Mouse (Mus musculus) kidney, postnatal 25 days (tissue): ENCODE results near the gene Slc16a9.
A peak's percentile ranks its signal among the peaks of the same experiment; 100 is the strongest.

Source experiments
- DNase-seq, 2 experiments: peaks; one replicate each; pipeline ENCODE4 v3.0.0; 2021; ENCODE audit warnings: mixed read lengths in 2 of 2

Gene Slc16a9

DNA sequence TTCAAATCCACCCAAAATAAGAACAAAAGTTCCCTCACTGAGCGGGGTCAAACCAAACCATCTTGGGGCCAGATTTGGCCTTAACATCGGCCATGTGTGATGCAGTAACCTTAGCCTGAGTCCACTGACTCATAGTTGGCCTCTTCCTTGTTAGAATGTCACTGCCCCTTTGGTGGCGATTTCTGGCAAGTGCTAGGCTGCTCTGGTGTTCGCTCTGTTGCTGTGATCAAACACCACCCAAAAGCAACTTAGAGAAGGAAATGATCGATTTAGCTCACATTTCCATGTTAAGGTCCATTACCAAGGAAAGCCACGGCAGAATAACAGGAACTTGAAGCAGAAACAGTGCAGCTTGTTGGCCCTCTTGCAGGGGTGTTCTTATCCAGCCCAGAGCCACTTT is 5.9 kb downstream of the Slc16a9 start:
- DNase-seq: no peak

DNA sequence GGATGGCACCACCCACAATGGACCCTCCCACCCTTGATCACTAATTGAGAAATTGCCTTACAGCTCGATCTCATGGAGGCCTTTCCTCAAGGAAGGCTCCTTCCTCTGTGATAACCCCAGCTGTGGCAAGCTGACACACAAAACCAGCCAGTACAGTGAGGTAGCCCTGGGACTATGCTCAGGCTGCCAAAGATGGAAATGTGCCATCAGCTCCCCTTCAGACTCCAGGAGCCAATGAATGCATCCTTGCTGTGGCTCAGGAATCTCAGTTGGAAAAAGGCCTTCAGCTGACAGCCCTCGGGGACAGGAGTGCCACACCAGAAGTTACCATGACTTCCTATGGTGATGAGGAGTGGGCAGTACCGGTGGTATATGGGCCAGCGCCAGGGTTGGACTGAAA is 9.8 kb downstream of the Slc16a9 start:
- DNase-seq: no peak

DNA sequence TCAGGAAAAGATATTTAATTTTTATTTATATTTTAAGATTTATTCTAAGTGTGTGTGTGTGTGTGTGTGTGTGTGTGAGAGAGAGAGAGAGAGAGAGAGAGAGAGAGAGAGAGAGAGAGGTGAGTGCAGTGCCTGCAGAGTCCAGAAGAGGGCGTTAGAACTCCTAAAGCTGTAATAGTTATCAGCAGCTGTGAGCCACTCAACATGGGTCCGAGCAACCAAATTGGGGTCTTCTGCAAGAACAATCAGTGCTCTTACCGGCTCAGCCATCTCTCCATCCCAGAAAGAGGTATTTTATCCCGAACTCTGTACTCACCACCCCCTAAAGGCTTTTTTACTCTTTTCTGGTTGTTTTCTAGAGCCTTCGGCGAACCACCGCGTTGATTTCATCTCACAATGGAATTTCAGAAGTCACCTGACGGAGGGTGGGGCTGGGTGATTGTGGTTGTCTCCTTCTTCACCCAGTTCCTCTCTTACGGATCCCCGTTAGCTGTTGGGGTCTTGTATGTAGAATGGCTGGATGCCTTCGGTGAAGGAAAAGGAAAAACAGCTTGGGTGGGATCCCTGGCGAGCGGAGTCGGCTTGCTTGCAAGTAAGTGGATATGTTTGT is 10.8 kb downstream of the Slc16a9 start:
- no peak for DNase-seq

DNA sequence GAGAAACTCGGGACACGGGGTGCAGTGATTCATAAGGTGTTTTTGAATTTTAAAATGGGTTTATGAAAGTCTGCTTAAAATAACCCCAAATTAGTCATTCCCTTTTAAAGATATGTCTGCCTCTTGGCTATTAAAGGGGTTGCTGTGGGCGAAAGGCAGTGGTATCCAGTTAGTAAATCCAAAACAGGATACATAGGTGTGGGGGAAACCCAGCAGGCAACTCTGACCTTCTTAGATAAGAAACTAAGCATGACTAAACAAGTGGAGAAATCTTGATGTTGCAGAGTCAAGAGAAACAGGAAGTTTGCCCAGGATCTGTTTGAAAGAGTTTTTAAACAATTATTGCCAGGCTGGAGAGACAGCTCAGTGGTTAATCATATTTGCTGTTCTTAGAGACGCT is 12.1 kb downstream of the Slc16a9 start:
- DNase-seq: no peak

DNA sequence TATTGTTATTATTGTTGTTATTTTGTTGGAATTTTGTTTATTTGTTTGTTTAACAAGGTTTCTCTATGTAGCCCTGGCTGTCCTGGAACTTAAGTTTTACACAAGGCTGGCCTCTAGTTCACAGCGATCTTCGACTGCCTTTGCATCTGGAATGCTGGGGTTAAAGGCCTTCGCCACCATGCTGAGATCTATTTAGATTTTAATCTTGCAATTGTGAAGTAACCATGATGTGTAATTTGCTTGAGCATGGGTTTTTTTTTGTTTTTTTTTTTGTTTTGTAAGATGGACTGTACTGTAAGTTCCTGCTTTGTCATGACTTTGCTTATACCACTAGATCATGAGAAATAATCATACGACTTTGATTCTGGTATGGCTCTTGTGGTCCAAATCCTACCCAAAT is 16.0 kb downstream of the Slc16a9 start:
- no peak for DNase-seq

DNA sequence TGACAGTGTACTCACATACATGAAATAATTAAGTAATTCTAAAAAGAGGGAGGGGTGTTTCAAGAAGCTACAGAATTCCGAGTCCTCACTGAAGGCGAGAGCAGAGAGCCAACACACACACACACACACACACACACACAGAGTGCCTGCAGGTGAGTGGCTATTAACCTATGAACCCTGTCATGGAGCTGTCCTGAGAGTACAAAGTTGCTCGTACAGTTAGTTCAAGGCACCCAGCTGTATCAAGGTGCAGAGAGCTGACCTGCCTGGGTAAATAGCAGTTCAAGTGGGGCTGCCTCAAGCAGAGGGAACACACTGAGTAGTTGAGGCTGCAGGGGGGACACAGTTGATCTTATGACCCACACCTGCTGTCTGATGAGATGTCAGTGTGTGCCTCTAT is 17.2 kb downstream of the Slc16a9 start:
- DNase-seq: peak; percentile 73 to 87

DNA sequence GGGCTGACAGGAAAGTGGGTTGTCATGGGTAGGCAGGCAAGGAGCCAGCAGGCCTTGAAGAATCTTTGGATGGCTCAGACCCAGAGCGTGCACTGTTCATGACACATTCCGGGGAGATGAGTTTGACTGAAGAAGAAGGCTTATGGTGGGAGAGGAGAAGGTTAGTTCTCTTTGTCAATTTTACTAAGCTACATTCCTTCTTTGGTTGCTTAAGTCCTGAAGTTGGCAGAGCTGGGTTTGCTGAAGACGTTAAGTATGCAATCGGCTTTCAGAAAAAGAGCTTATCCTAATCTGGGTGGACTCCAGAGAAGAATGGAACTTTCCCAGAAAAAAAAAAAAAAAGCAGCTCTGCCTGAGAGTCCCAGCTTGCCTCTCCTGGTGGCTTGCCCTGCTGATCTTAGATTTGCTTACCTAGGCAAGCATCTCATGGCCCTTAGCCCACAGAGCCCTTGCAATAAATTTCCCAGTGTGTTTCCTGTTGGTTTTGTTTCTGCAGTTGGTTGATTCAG is 18.8 kb downstream of the Slc16a9 start:
- DNase-seq: peak; percentile 52 to 79

DNA sequence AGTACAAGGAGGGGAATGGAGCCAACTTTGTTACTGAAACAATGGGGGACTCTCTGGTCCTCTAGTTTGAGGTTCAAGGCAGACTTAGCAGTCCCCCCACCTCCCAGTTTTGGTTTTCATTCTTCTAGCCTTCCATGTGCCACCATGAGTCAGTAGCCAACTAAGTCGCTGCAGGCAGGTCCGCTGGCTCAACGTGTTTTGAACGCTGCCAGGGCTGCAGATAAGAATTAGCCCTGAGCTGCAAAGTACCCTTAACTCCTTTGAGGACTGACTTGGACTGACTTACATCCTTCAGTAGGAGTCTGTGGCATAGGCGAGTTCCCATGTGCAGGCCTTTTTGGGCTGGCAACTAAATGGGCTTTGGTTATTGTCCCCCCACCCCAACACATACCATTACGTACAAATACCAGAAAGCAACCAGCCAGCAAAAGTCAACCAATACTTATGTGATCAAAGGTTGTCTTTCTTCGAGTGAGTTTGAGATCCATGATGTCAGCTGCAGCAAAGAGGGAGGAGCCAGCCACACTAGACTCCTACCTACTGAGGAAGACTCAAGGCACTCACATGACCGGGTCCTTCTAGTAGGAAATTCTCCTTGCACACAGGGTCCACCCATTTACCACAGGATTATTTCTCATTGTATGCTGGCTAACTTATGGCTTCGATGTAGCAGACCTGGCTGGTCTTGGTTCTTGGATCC is 19.6 kb downstream of the Slc16a9 start:
- DNase-seq: peak in 1 of 2 experiments; percentile 20

DNA sequence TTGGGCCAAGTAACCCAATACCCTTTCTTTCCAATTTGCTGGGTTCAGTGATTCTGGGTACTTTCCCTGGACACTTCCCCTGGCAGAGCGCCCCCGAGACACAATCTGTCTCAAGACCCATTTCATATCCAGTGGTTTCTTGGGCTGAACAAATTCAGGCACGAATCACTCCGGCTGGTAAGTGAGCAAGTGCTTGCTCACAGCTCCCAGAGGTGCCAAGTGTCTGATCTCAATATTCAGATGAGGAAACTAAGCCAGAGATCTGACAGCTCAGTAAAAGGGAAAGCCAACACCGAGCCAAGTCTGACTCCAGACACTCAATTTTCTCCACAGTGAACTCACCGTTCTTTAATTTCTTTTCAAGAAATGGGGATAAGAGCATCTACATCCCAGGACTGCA is 21.6 kb downstream of the Slc16a9 start:
- no peak for DNase-seq

DNA sequence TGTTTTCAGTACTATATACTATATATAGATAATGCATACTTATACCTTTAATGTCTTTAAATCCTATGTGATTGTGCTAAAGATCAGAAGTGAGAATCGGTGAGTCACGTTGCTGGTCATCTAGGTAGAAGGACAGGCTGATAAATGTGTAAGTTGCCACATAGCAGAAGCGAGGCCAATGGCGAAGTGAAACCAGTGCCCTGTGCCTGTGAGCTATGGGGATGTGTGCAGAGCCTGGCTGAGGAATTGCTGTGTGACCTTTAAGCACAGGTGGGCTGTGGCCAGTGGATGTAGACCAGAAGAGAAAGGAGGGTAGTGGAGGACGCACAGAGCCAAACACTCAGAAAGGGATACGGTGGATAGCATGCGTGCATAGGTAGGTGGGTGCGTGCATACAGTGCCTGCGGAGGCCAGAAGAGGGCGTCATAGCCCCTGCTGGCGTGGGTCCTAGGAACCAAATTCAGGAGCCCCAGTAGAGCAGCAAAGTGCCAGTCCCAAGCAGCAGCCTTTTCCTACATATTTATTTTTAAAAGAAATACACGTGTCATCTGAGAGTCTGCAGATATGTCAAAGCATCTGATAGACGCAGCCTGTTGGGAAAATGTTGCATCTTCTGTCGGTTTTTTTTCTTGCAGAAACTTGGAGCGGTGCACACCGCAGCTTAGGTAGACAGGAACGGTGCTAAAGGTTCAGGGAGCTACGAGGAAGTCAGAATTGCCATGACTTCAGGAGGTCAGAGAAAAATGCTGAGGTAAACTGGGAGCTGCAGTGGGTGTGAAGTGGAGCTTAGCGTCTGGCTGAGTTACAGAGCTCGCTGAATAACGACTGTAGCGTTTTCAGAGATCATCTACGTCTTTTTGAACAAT is 23.9 kb downstream of the Slc16a9 start:
- DNase-seq: no peak

DNA sequence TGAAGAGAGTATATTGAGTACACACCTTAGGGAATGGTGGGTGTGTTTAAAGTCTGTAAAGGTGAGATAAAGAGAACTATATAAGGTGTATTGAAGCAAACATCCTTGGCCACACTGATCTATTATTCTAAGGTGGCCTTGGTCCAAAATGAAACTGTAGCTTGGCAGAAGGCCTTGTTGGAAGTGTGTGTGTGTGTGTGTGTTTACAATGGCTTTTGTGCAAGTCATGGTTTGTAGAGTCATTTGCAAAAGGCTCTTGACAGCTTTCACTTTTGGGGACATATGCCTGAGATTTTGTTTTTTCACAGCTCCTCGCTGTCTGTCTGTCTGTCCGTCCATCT is 24.5 kb downstream of the Slc16a9 start:
- no peak for DNase-seq

DNA sequence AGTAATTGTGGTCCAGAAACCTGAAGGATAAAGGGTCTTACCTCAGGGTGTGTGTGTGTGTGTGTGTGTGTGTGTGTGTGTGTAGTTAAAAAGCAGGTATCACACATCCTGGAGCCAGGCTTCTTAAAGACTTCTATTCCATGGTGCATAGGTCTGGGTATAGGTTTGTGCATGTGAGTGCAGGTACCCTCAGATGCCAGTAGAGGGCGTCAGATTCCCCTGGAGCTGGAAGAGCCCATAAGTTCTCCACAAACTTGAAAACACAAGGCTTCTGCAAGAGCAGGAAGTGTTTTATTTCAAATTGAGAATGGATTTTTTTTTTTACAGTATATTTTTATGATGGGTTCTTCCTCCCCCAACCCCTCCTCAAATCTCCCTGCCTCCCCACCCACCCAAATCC is 31.8 kb downstream of the Slc16a9 start:
- no peak for DNase-seq

DNA sequence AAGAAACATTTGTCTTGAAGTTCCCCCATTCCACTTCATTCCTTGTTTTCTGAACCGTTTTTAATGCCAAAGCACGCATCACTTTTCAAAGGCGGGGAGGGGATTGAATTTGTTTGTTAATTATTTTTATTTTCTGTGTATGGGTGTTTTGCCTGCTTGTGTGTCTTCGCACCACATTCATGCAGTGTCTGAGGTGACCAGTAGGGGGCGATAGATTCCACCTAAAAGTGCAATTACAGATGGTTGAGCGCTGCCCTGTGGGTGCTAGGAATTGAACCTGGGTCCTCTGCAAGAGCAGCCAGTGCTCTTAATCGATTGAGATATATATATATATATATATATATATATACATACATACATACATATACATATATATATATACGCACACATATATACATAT is 34.4 kb downstream of the Slc16a9 start:
- no peak for DNase-seq

DNA sequence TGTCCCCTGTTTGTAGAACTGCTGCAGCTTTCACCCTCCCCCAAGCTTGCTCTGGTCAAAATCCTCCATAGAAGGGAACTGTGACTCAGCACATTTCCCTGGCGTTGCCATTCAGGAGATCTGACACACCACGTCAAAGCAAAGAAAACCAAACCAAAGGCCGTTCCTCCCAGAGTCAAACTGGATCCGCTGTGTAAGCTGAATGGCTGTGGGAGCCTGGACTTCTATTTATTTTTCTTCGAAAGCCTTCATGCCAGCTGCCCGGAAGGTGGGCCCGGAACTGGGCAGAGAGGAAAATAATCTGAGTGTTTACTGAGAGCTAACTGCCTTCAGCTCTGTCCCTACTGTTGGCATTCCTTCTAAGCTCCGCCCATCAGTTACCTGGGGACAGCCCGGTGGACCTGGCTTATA is 42.9 kb downstream of the Slc16a9 start:
- DNase-seq: peak; percentile 68 to 82

DNA sequence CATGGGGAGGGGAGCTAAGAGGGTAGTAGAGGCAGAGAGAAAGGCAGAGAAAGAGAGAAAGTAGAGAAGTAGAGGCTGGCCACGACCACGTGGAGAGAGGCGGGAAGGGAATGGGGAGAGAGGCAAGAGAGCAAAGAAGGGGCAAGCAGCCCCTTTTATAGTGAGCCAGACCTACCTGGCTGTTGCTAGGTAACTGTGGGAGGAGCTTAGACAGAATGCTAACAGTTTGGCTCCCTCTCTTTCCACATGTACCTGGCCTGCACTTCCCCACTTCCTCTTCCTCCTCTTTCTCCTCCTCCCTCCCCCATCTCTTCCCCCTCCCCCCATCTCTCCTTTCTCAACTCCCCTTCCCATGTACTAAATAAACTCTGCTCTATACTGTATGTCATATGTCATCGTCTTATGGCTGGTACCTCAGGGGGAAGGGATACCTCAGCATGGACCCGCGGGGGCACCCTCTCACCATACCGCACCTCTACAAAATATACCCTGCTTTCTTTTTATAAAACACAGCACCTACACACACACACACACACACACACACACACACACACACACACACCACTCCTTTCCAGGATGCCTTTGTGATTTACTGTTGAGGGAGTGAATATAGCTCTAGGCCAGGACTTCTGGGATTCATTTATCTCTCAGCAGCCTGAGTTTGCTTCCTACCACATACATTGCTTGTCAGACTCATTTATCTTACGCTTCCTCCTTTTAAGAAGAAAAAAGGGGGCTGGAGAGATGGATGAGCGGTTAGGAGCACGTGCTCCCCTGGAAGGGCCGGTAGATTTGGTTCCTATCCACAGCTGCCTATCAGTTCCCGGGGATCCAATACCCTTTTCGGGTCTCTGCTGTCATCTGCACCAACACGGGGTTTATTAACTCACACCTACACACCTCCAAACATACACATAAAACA is 43.8 kb downstream of the Slc16a9 start:
- DNase-seq: no peak

DNA sequence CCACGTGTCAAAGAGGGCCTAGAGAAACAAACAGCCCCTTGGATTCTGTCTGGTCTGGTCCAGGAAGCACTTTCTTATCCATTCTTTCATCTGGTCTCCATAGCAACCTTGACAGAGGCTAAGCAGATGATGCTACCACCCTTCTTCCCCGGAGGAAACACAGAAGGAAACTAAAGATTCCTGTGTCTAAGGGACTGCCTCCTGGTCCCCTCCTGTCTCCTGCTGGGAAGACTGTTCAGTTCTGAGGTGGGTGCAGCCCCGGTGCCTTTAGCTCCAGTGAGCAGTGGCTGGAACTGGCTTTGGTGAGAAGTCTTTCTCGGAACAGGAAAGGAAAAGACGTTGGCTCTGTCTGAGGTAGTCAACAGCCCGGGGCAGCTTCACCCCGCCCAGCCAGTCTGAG is 47.1 kb downstream of the Slc16a9 start:
- no peak for DNase-seq

DNA sequence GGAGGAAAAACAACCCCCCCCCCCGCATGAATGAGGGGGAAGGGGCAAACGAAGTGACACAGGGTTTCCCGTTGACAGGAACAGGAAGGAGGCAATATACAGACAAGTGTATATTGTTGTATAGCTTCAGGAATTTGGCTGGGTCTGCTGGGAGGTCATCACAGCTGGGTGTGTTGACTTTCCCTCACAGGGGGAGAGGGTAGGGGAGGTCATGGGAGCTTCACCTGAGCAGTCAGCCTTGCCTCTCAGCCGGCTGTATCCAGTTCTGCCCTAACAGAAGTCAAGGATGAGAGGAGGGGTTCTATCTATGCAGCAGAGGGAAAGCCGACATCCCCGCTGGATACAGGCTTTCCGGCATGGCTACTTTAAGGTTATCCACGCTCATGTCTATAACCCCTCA is 49.2 kb downstream of the Slc16a9 start:
- no peak for DNase-seq

DNA sequence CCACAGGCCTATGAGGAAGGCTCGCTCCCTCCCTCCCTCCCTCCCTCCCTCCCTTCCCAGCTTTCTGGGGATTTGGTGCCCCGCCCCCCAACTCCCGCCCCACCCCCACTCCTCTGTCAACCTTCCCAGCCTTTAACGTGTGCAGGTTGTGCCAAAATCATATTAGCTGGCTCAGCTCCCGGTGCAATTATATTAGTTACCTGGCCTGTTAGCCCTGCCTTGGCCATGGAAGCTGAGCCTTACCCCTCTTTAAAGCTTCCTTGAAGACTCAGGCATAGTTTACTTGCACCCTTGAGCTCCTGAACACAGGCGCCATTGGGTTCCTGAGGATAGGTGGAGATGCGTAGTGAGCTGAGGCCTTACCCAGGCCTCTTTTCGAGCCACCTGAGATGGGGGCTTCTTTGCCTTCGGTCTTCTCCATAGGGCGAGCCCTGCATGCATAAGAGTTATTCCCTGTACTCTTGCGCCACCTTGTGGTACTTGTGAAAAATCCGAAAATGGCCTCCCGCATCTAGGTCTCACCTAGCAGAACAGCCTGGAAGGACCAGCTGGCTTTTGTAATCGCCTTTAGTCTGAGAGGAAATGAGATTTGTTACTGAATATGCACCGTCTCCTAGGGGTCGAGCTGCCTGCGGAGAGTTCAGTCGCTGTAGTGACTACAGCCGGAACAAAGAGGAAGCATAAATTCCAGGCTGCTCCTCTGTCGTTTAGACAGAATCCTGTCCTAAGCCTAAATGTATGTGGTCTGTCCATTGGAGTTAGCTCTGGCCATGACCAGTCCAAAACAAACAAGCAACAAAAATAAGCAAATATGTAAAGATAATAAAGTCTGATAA is 51.8 kb downstream of the Slc16a9 start:
- DNase-seq: peak; percentile 74 to 77

DNA sequence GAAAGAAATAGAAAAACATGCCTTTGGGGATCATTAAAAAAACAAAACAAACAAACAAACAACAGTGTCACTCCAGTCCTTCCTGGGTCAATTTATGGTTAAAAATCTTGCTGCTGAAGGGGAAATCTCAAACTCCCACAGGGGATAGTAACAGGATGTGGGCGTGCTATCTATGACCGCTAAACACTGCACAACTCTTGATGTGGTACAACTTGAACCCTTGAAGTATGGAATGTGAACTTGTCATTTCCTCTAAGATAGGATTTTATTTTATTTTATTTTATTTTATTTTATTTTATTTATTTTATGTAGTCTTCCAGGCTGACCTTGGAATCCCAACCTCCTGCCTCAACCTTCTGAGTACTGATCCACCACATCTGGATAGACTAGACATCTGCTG is 54.2 kb downstream of the Slc16a9 start:
- no peak for DNase-seq

DNA sequence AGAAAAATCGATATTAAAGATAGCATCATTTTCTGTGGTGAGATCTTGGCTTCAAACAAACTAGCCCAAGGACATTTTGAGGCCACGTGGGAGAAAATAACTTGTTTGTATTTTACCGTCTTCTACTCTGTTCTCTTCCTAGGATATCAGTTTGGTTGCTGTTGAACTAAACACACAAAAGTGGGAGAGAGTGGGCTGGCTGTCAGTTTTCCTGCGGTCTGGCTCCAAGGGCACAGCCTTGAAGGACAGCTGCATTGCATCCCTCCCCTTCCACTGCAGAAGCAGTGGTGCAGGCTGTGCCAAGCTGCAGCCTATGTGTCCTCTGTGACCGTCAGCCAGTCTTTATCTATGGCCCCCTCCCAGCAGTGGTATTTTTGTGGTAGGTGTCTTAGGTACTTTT is 54.8 kb downstream of the Slc16a9 start:
- DNase-seq: no peak

DNA sequence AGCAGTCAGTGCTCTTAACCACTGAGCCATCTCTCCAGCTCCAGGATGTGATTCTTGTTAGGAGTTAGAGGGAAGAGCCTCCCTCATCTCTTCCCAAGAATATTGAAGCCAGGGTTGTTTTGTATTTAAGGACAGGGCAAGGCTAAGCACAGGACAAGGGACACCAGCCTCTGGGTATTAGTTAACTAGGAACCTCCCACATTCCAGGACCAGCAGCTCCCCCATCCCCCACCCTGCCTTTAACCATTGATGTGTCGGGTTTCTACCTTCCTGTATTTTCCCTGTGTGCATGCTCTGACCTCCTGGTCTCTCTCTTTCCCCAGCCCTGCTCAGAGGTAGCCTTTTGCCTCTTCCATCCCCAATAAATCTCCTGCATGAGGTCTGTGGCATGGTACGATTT is 56.3 kb downstream of the Slc16a9 start:
- peak; percentile 76 to 81 for DNase-seq

DNA sequence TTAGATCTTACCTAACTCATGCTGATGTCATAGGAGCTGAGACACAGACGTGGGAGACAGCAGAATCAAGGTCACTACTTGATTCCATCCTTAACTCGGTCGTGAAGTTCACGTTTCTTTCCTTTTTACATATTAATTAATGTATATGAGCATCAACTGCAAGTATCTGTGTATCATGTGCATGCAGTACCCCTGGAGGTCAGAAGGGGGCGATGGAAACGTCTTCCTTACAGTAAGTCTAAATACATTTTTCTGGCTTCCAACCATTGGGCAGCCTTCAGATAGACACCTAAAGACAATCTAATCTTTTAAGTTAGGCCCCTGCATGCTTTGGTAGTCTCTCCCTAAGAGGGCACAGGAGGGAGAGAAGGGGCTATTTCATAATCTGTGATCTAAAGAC is 58.3 kb downstream of the Slc16a9 start:
- peak in 1 of 2 experiments; percentile 39 for DNase-seq
